Mouse (Mus musculus): ENCODE measurements around the gene Tia1. TPM values are rescaled to one million over a fixed set of nuclear protein-coding genes. Genes with fewer than 3 reads are reported as not detected.

Tia1 gene
- polyA plus RNA-seq, 1 experiment from 2014 or later, result 228 TPM

DNA sequence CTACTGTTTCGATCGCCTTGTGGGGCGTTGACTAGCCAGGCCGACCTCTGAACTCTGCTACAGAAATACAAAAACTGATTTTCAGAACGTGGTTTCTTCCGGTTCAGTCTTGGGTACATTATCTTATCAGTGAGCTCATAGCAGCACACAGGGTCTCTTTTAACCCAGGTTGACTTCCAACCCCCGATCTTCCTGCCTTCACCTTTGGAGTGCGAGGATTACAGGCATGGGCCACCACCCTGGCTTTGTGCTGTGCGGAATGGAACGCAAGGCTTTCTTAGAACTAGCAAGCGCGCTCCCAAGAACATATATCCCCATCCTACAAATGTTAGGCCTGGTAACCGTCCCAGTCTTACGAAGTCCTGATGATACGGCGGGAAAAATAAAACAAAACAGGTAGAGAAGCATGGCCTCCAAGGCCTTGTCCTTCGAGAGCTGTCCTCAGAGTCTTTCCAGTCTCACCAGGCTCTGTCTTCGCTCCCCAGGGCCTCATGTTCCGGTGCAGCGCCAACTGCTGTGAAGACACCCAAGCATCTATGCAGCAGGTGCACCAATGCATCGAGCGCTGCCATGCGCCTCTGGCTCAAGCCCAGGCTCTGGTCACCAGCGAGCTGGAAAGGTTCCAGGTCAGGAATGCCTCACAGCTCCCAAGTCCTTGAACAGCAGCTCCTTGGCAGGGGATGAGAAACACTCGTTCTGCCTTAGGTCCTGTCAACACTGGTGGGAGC is 37.7 kb upstream of the Tia1 start:
- DNase-seq (ENCODE audit: low spot score) (peak; percentile 18), ATAC-seq (replicated peaks; ENCODE audit: insufficient number of reproducible peaks, low FRiP score, low TSS enrichment, low read depth) (no peak)
- H3K27ac ChIP-seq (replicated peaks; ENCODE audit: low read depth, low read length), result no peak overlapping the region

DNA sequence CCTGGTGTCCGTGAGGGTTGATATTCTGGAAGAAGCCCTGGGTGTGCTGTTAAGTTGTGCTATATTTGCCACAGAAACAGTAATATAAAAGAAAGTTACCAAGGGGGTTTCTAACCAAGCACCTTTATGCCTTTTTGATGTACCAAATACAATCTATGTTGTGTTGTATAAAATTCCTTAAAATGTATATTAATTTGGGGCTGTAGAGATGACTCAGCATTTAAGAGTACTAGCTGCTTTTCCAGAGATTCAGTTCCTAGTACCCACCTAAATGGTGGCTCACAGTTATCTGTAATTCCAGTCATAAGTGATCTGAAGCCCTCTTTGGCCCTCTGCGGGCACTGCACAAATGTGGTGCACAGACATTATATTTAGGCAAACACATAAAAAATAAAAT is 37.2 kb upstream of the Tia1 start:
- Histone ChIP-seq H3K4me3 (ENCODE audit: low read depth, low read length) (peak overlapping the region; percentile 47), H3K36me3 (replicated peaks; ENCODE audit: control insufficient read depth, insufficient read depth, low read depth, low read length) (no peaks in the 10 kb centered on the region), H3K27me3 (ENCODE audit: control insufficient read depth, insufficient read depth, low read length) (no peaks in the 10 kb centered on the region), H3K9me3 (replicated peaks; ENCODE audit: control insufficient read depth, low read length) (no peaks in the 10 kb centered on the region), H3K4me1 (ENCODE audit: control insufficient read depth, insufficient read depth, low read length) (no peaks in the 10 kb centered on the region), H3K9ac (replicated peaks; ENCODE audit: low read length) (no peak overlapping the region), H3K4me2 (ENCODE audit: low read depth, low read length) (no peak overlapping the region), H3K27ac (replicated peaks; ENCODE audit: low read depth, low read length) (no peak overlapping the region)
- WGBS, result 83% methylated on average over 2 of the region's 2 CpGs
- no peak for ATAC-seq (replicated peaks; ENCODE audit: insufficient number of reproducible peaks, low FRiP score, low TSS enrichment, low read depth)
- DNase-seq (ENCODE audit: low spot score), result no peak

More for the DNA sequence above, 37.7 kb upstream of the Tia1 start:
- no peaks in the 10 kb centered on the region for H3K27me3 ChIP-seq (ENCODE audit: control insufficient read depth, insufficient read depth, low read length)
- H3K9me3 ChIP-seq (replicated peaks; ENCODE audit: control insufficient read depth, low read length), result no peaks in the 10 kb centered on the region
- 52% methylated on average over 25 of the region's 25 CpGs for WGBS
- peak overlapping the region; percentile 68 for H3K4me2 ChIP-seq (ENCODE audit: low read depth, low read length)
- no peaks in the 10 kb centered on the region for H3K36me3 ChIP-seq (replicated peaks; ENCODE audit: control insufficient read depth, insufficient read depth, low read depth, low read length)
- peak overlapping the region; percentile 75 for H3K9ac ChIP-seq (replicated peaks; ENCODE audit: low read length)
- no peaks in the 10 kb centered on the region for H3K4me1 ChIP-seq (ENCODE audit: control insufficient read depth, insufficient read depth, low read length)
- H3K4me3 ChIP-seq (ENCODE audit: low read depth, low read length), result peak overlapping the region; percentile 47

DNA sequence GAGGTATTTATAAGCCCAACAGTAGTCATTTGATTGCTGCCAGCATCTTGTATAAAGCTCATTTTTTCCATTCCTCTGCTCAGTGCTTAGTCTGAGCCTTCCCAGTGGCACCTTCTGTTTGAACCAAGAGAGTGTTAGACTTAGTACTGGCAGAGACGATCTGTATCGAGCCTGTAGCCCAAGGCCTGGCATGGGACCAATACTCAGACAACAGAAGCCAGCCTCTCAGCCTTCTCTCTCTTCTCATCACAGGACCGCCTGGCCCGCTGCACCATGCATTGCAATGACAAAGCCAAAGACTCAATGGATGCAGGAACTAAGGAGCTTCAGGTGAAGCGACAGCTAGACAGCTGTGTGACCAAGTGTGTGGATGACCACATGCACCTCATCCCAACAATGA is 35.5 kb upstream of the Tia1 start:
- 90% methylated on average over 5 of the region's 5 CpGs for WGBS
- no peak overlapping the region for H3K27ac ChIP-seq (replicated peaks; ENCODE audit: low read depth, low read length)
- no peaks in the 10 kb centered on the region for H3K4me1 ChIP-seq (ENCODE audit: control insufficient read depth, insufficient read depth, low read length)
- no peak overlapping the region for H3K4me2 ChIP-seq (ENCODE audit: low read depth, low read length)
- no peak overlapping the region for H3K4me3 ChIP-seq (ENCODE audit: low read depth, low read length)
- ATAC-seq (replicated peaks; ENCODE audit: insufficient number of reproducible peaks, low FRiP score, low TSS enrichment, low read depth) (no peak), DNase-seq (ENCODE audit: low spot score) (no peak)
- H3K9ac ChIP-seq (replicated peaks; ENCODE audit: low read length), result no peak overlapping the region
- no peaks in the 10 kb centered on the region for H3K9me3 ChIP-seq (replicated peaks; ENCODE audit: control insufficient read depth, low read length)
- no peaks in the 10 kb centered on the region for H3K27me3 ChIP-seq (ENCODE audit: control insufficient read depth, insufficient read depth, low read length)
- H3K36me3 ChIP-seq (replicated peaks; ENCODE audit: control insufficient read depth, insufficient read depth, low read depth, low read length), result no peaks in the 10 kb centered on the region

DNA sequence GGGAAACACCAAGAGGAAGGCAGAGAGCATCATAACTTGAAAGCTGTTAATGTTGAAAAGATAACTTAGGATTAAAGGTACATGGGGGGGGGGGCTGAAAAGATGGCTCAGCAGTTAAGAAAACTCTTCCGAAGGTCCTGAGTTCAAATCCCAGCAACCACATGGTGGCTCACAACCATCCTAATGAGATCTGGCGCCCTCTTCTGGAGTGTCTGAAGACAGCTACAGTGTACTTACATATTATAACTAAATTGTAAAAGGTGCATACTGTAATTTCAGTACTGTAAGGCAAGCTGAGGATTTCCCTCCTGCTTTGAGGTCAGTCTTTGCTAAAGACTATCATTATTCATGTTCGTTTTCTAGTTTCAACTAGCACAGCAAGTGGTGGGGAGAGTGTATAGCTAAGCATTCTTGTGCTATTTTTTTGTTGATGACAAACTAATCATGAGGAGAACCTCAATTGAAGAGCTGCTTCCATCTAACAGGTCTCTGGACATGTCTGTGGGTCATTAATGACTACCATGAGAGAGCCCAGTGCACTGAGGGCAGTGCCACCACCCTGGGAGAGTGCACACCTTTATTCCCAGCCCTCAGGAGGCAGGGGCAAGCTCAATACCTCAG is 33.8 kb upstream of the Tia1 start:
- Histone ChIP-seq H3K4me2 (ENCODE audit: low read depth, low read length) (no peak overlapping the region), H3K9me3 (replicated peaks; ENCODE audit: control insufficient read depth, low read length) (no peaks in the 10 kb centered on the region), H3K36me3 (replicated peaks; ENCODE audit: control insufficient read depth, insufficient read depth, low read depth, low read length) (no peaks in the 10 kb centered on the region), H3K9ac (replicated peaks; ENCODE audit: low read length) (no peak overlapping the region; the same call in 1 of the 2 replicates), H3K4me1 (ENCODE audit: control insufficient read depth, insufficient read depth, low read length) (no peaks in the 10 kb centered on the region), H3K4me3 (ENCODE audit: low read depth, low read length) (no peak overlapping the region; the same call in 1 of the 2 replicates), H3K27me3 (ENCODE audit: control insufficient read depth, insufficient read depth, low read length) (no peaks in the 10 kb centered on the region), H3K27ac (replicated peaks; ENCODE audit: low read depth, low read length) (no peak overlapping the region)
- WGBS, result 60% methylated on average over 3 of the region's 3 CpGs
- no peak for ATAC-seq (replicated peaks; ENCODE audit: insufficient number of reproducible peaks, low FRiP score, low TSS enrichment, low read depth)
- DNase-seq (ENCODE audit: low spot score), result peak; percentile 21

DNA sequence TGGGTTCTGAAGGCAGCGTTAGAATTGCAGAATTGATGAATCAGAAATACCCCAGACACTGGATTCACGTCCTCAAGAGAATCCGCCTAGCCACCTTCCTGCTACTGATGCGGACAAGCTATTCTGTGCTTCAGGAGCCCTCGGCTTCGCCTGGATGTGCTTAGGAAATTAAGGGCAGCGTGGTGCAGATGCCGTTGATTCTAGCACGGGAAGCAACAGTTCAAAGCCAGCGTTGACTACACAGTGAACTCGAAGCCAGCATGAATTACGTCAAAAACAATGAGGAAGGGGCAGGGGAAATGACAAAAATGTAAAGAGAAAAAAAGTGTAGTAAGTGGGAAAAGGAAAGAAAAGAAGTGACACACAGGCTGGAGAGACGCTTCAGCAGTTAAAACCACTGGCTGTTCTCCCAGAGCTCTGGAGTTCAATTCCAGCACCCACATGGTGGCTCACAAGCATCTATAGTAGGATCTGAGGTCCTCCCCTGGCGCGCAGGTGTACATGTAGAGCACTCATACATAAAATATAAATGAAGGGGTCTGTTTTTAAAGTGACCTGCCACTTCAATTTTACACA is 33.2 kb upstream of the Tia1 start, which contains the start of gene Snrpg:
Snrpg (plus strand) TSS at position 541 of the 576 bp plus-strand sequence.
- peak within 1 kb of the TSS; percentile 76 for H3K27ac ChIP-seq (replicated peaks; ENCODE audit: low read depth, low read length)
- H3K9ac ChIP-seq (replicated peaks; ENCODE audit: low read length), result peak within 1 kb of the TSS; percentile 92
- no peaks in the 10 kb centered on the region for H3K36me3 ChIP-seq (replicated peaks; ENCODE audit: control insufficient read depth, insufficient read depth, low read depth, low read length)
- DNase-seq (ENCODE audit: low spot score), result peak; percentile 22
- no peaks in the 10 kb centered on the region for H3K9me3 ChIP-seq (replicated peaks; ENCODE audit: control insufficient read depth, low read length)
- H3K4me2 ChIP-seq (ENCODE audit: low read depth, low read length), result peak within 1 kb of the TSS; percentile 81
- H3K27me3 ChIP-seq (ENCODE audit: control insufficient read depth, insufficient read depth, low read length), result no peaks in the 10 kb centered on the region
- WGBS, result 22% methylated on average over 15 of the region's 15 CpGs
- H3K4me3 ChIP-seq (ENCODE audit: low read depth, low read length), result peak within 1 kb of the TSS; percentile 96
- no peak; the same call in 1 of the 2 replicates for ATAC-seq (replicated peaks; ENCODE audit: insufficient number of reproducible peaks, low FRiP score, low TSS enrichment, low read depth)
- H3K4me1 ChIP-seq (ENCODE audit: control insufficient read depth, insufficient read depth, low read length), result no peaks in the 10 kb centered on the region

DNA sequence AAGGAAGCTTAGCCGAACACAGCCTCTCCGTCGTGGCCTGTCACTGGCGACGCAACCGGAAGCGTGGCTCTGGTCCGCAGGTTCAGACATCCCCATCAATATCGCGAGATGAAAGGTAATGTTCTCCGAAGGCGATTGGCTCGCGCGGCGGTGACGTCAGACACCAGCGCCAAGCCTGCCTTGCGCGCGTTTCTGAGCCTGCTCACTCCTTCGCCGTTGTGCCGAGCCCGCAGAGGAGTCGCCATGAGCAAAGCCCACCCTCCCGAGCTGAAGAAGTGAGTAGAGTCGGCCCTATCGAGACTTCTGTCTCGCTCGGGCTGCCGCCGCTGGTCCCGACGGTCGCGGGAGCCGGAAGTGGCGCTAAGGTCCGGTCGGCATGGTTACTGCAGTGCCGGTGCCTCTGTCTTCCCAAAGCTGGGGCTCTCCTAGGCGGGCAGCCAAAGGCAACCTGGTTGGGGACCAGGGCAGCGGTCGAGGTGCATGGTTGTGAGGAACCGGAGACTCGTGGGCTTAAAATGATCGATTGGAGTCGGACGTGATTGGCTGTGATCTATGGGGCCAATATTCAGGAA is 32.6 kb upstream of the Tia1 start:
- DNase-seq (ENCODE audit: low spot score) (peak; percentile 97), ATAC-seq (replicated peaks; ENCODE audit: insufficient number of reproducible peaks, low FRiP score, low TSS enrichment, low read depth) (peak; percentile 95)
- H3K4me1 ChIP-seq (ENCODE audit: control insufficient read depth, insufficient read depth, low read length), result no peaks in the 10 kb centered on the region
- WGBS, result under 1% methylated on average over 50 of the region's 50 CpGs
- H3K27ac ChIP-seq (replicated peaks; ENCODE audit: low read depth, low read length), result peak overlapping the region; percentile 76
- H3K9ac ChIP-seq (replicated peaks; ENCODE audit: low read length), result peak overlapping the region; percentile 92
- no peaks in the 10 kb centered on the region for H3K9me3 ChIP-seq (replicated peaks; ENCODE audit: control insufficient read depth, low read length)
- peak overlapping the region; percentile 81 for H3K4me2 ChIP-seq (ENCODE audit: low read depth, low read length)
- H3K27me3 ChIP-seq (ENCODE audit: control insufficient read depth, insufficient read depth, low read length), result no peaks in the 10 kb centered on the region
- H3K36me3 ChIP-seq (replicated peaks; ENCODE audit: control insufficient read depth, insufficient read depth, low read depth, low read length), result no peaks in the 10 kb centered on the region; the same call in 1 of the 2 replicates
- peak overlapping the region; percentile 96 for H3K4me3 ChIP-seq (ENCODE audit: low read depth, low read length)

DNA sequence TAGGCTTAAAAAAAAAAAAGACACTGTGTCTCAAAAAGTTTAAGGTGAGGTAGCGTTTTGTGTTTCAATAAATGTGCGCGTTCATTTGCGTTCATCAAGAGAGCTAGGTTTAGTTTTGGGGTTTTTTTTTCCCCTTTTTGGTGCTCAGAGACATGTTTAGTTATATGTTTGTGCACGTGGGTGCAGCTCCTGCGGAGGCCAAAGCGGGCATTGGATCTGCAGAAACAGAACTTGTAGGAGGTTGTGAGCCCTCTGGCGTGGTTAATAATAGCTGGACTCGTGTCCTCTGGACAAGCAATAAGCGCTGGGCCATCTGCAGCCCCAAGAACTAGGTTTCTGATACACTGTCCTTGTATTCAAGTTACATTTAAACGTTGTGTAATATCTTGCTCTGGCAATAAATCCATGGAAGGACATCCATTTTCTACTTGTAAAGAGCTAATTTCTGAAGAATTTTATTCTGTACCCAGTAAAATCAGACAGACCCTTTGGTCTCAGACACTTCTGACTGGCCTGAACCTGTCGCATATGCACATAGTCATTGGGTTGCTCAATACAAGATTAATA is 32.0 kb upstream of the Tia1 start:
- Histone ChIP-seq H3K4me3 (ENCODE audit: low read depth, low read length) (peak overlapping the region; percentile 96), H3K9me3 (replicated peaks; ENCODE audit: control insufficient read depth, low read length) (no peaks in the 10 kb centered on the region), H3K27ac (replicated peaks; ENCODE audit: low read depth, low read length) (peak overlapping the region; percentile 76), H3K4me2 (ENCODE audit: low read depth, low read length) (peak overlapping the region; percentile 81), H3K9ac (replicated peaks; ENCODE audit: low read length) (peak overlapping the region; percentile 92), H3K36me3 (replicated peaks; ENCODE audit: control insufficient read depth, insufficient read depth, low read depth, low read length) (peaks cover under 1% of the 10 kb centered on the region), H3K4me1 (ENCODE audit: control insufficient read depth, insufficient read depth, low read length) (no peaks in the 10 kb centered on the region), H3K27me3 (ENCODE audit: control insufficient read depth, insufficient read depth, low read length) (no peaks in the 10 kb centered on the region)
- DNase-seq (ENCODE audit: low spot score) (no peak), ATAC-seq (replicated peaks; ENCODE audit: insufficient number of reproducible peaks, low FRiP score, low TSS enrichment, low read depth) (no peak)
- 4% methylated on average over 12 of the region's 12 CpGs for WGBS

Data from embryonic facial prominence, embryonic 11.5 days (tissue).